11 mouse cellular contexts compared by ENCODE assay signal in the genomic region with DNA sequence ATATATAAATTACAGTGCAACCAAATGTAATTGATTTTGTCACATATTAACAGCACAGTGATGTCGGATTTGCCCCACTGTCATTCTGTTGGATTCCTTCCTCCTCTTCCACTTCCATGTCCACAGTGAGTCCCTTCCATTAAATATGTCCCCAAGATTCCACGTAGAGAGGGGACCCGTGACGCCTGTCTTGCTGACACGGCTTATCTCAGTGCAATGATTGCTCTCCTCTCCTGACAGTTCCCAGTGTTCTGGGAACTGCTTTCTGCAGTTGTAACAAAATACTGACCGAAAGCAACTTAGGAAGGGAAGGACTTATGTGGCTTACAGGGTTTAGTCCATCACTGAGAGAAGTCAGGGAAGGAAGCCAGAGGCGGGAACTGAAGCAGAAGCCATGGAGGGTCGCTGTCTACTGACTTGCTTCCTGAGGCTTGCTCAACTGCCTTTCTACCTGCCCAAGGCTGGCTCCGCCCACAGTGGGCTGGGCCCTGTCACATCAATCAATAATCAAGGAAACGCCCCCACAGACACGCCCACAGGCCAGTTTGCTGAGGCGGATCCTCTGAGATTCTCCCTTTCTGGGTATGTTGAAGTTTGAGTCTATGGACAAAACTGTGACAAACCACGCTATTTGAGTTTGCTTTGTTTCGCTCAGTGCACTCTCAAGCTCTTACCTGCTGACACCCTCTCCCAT.
DNase-seq lines count a peak whose midpoint lies in the region; ATAC-seq and TF ChIP-seq lines count a peak whose summit lies in the region.
"Had no signal": no experiment of that assay in that cellular context is flagged by ENCODE, and none has a peak within 500 bp of the region (broad histone marks: within the 10 kb centered on the region; RNA-seq: fewer than 3 reads in every experiment).

No protein-coding gene starts in this region.

- H3K4me3 ChIP-seq in liver, embryonic 16.5 days (ENCODE audit: low read depth, low read length): no peak overlapping the region
- no peak overlapping the region for H3K4me3 ChIP-seq in left cerebral cortex, adult 2 months
- H3K4me3 ChIP-seq: liver, embryonic 15.5 days had no signal

- H3K9me3 ChIP-seq in liver, embryonic 16.5 days (replicated peaks; ENCODE audit: control insufficient read depth, low read length): no peaks in the 10 kb centered on the region
- H3K9me3 ChIP-seq: liver, embryonic 15.5 days had no signal

- H3K4me2 ChIP-seq in liver, embryonic 16.5 days (ENCODE audit: low read depth, low read length): no peak overlapping the region
- H3K4me2 ChIP-seq: liver, embryonic 15.5 days had no signal

- H3K9ac ChIP-seq in liver, embryonic 16.5 days (ENCODE audit: low read depth, low read length): no peak overlapping the region
- H3K9ac ChIP-seq: liver, embryonic 15.5 days had no signal

- H3K27me3 ChIP-seq in liver, embryonic 16.5 days (ENCODE audit: control insufficient read depth, insufficient read depth, low read depth, low read length): no peaks in the 10 kb centered on the region
- H3K27me3 ChIP-seq: liver, embryonic 15.5 days had no signal

- WGBS in liver, embryonic 16.5 days (ENCODE audit: insufficient replicate concordance): 34% methylated on average over 14 of the region's 14 CpGs

- H3K4me1 ChIP-seq in liver, embryonic 16.5 days (ENCODE audit: control insufficient read depth, low read depth, low read length): no peaks in the 10 kb centered on the region; the same call in none of the 2 replicates

- 0 out of 2 replicates have a peak, but pooled peaks have one; percentile 41 for ATAC-seq in liver, embryonic 16.5 days (ENCODE audit: low read depth)

- no peaks in the 10 kb centered on the region for H3K36me3 ChIP-seq in liver, embryonic 16.5 days (ENCODE audit: control insufficient read depth, insufficient read depth)
- H3K36me3 ChIP-seq: liver, embryonic 15.5 days had no signal

- TF ChIP-seq CTCF in left cerebral cortex, adult 2 months (IDR thresholded peaks at IDR 0.05): no peak

- DNase-seq in urinary bladder, postnatal 14 days (ENCODE audit: low spot score): peak; percentile 33
- no peak for DNase-seq in urinary bladder, postnatal 36 days (ENCODE audit: low spot score in 2 of 2)
- peak; percentile 80 for DNase-seq in induced T-regulatory cell, adult 2 months (ENCODE audit: low read depth)
- peak; percentile 41 for DNase-seq in yolk sac, embryonic 10.5 days (ENCODE audit: low spot score)
- DNase-seq in right cerebral cortex, postnatal 4 days: no peak
- DNase-seq in layer of hippocampus, adult 8-10 months (ENCODE audit: low spot score in 2 of 2): no peak
- DNase-seq in left cerebral cortex, adult 2 months (ENCODE audit: extremely low spot score in 1 of 2, low spot score in 2 of 2): no peak
- DNase-seq: gastrocnemius, adult 2 months; retina, postnatal 1 day had no signal

- intact Hi-C loops in left cerebral cortex, adult 2 months (cut with DNase I): no loop called here

- no peak overlapping the region for H3K27ac ChIP-seq in liver, embryonic 16.5 days (ENCODE audit: low read length)
- H3K27ac ChIP-seq in left cerebral cortex, adult 2 months: no peak overlapping the region
- H3K27ac ChIP-seq: liver, embryonic 15.5 days had no signal

Comparison
In these comparisons a context has a peak if more than half of its experiments do, and no peak if none do; other contexts are left out.
1. DNase-seq: peak in urinary bladder, postnatal 14 days (single experiment), induced T-regulatory cell, adult 2 months (single experiment) and yolk sac, embryonic 10.5 days (single experiment); none in urinary bladder, postnatal 36 days (0 of 2), right cerebral cortex, postnatal 4 days (single experiment), layer of hippocampus, adult 8-10 months (0 of 2) and left cerebral cortex, adult 2 months (0 of 2).